Mouse (Mus musculus) heart, embryonic 12.5 days (tissue): ENCODE measurements around the gene Samd1. TPM values are rescaled to one million over a fixed set of nuclear protein-coding genes. Genes with fewer than 3 reads are reported as not detected.

ENCODE experiments used
- ATAC-seq: fragments of 200-750 bp; cut with Nextera tagmentation; 2 replicates; pipeline ENCODE4 v1.8.0; 2017; ENCODE audit warnings: moderate TSS enrichment, moderate library complexity; ENCODE audit not compliant: insufficient number of reproducible peaks, low FRiP score
- H3K27ac ChIP-seq: fragments of 300-500 bp; sonication (generic); 2 replicates; pipeline ENCODE4 v1.5.1; 2016; ENCODE audit warnings: mild to moderate bottlenecking, moderate library complexity; ENCODE audit not compliant: poor library complexity, severe bottlenecking
- H3K27me3 ChIP-seq: fragments of 300-500 bp; sonication (generic); replicated peaks from 2 replicates; pipeline ENCODE4 v1.6.1; 2016; ENCODE audit warnings: mild to moderate bottlenecking, moderate library complexity
- H3K36me3 ChIP-seq: fragments of 300-500 bp; sonication (generic); 2 replicates; pipeline ENCODE4 v1.6.1; 2016; ENCODE audit warnings: mild to moderate bottlenecking, moderate library complexity
- H3K4me1 ChIP-seq: fragments of 300-500 bp; sonication (generic); replicated peaks from 2 replicates; pipeline ENCODE4 v1.6.1; 2016; ENCODE audit warnings: mild to moderate bottlenecking
- H3K4me2 ChIP-seq: fragments of 300-500 bp; sonication (generic); 2 replicates; pipeline ENCODE4 v1.6.1; 2016; ENCODE audit warnings: mild to moderate bottlenecking, moderate library complexity
- H3K4me3 ChIP-seq: fragments of 300-500 bp; sonication (generic); 2 replicates; pipeline ENCODE4 v1.5.1; 2016; ENCODE audit warnings: mild to moderate bottlenecking
- H3K9ac ChIP-seq: fragments of 300-500 bp; sonication (generic); 2 replicates; pipeline ENCODE4 v1.6.1; 2016; ENCODE audit warnings: mild to moderate bottlenecking, moderate library complexity
- H3K9me3 ChIP-seq: fragments of 300-500 bp; sonication (generic); replicated peaks from 2 replicates; pipeline ENCODE4 v1.6.1; 2016; ENCODE audit warnings: mild to moderate bottlenecking, moderate library complexity
- whole genome bisulfite sequencing: fragments of 180-500 bp; shearing (Covaris S2); methylation state at CpG from one replicate; pipeline ENCODE4 v1.1.7; 2016; 5-methylcytosine and 5-hydroxymethylcytosine counted together
- polyA plus RNA-seq: library from polyadenylated mRNA; unstranded; fragments of >200 nt; fragmentation: Nextera tagmentation; extraction: Ambion mirVana; gene quantifications from 2 replicates; pipeline ENCODE4 v1.2.1, GENCODE M21; 2016

Samd1 gene
- polyA plus RNA-seq, 1 experiment from 2014 or later, result 4.5 TPM

GRCm38 (mm10) chr8:84015833-84016232, 18.4 kb downstream of the Samd1 start:
- ATAC-seq, result no peak
- H3K9me3 ChIP-seq, result 0 out of 2 replicates have a peak, but pooled peaks cover 4% of the 10 kb centered on the region
- no peaks in the 10 kb centered on the region for H3K36me3 ChIP-seq
- peaks cover 50% of the 10 kb centered on the region for H3K27me3 ChIP-seq
- H3K4me2 ChIP-seq, result no peak overlapping the region
- no peak overlapping the region for H3K9ac ChIP-seq
- H3K27ac ChIP-seq, result no peak overlapping the region
- H3K4me3 ChIP-seq, result no peak overlapping the region
- WGBS, result 90% methylated on average over 5 of the region's 5 CpGs
- H3K4me1 ChIP-seq, result peaks cover 17% of the 10 kb centered on the region

GRCm38 (mm10) chr8:84019738-84020137, 22.3 kb downstream of the Samd1 start:
- Histone ChIP-seq H3K4me3 (no peak overlapping the region), H3K4me1 (peaks cover 33% of the 10 kb centered on the region), H3K36me3 (no peaks in the 10 kb centered on the region), H3K4me2 (no peak overlapping the region), H3K9me3 (0 out of 2 replicates have a peak, but pooled peaks cover 4% of the 10 kb centered on the region), H3K9ac (no peak overlapping the region), H3K27me3 (peaks cover 31% of the 10 kb centered on the region), H3K27ac (no peak overlapping the region)
- no peak for ATAC-seq
- 76% methylated on average over 9 of the region's 9 CpGs for WGBS

GRCm38 (mm10) chr8:84021096-84021495, 23.6 kb downstream of the Samd1 start, which contains the start of gene Palm3:
TSS of gene Palm3 (plus strand) at chr8:84021471.
- 6% methylated on average over 18 of the region's 18 CpGs for WGBS
- Histone ChIP-seq H3K27ac (no peak within 1 kb of the TSS), H3K4me3 (no peak within 1 kb of the TSS), H3K36me3 (no peaks in the 10 kb centered on the region), H3K4me2 (peak within 1 kb of the TSS; percentile 6), H3K27me3 (peaks cover 44% of the 10 kb centered on the region), H3K9ac (no peak within 1 kb of the TSS), H3K9me3 (no peaks in the 10 kb centered on the region), H3K4me1 (peaks cover 37% of the 10 kb centered on the region)
- ATAC-seq, result peak; percentile 2; the same call in 1 of the 2 replicates

GRCm38 (mm10) chr8:84021569-84021968, 24.1 kb downstream of the Samd1 start:
- peaks cover 48% of the 10 kb centered on the region for H3K27me3 ChIP-seq
- no peak overlapping the region for H3K27ac ChIP-seq
- no peak overlapping the region for H3K9ac ChIP-seq
- H3K9me3 ChIP-seq, result no peaks in the 10 kb centered on the region
- peaks cover 41% of the 10 kb centered on the region for H3K4me1 ChIP-seq
- no peaks in the 10 kb centered on the region for H3K36me3 ChIP-seq
- H3K4me3 ChIP-seq, result no peak overlapping the region
- 45% methylated on average over 12 of the region's 12 CpGs for WGBS
- peak overlapping the region; percentile 6; the same call in 1 of the 2 replicates for H3K4me2 ChIP-seq
- no peak for ATAC-seq

GRCm38 (mm10) chr8:84023085-84023484, 25.6 kb downstream of the Samd1 start:
- H3K27me3 ChIP-seq, result peaks cover 56% of the 10 kb centered on the region
- no peak overlapping the region for H3K4me3 ChIP-seq
- H3K9me3 ChIP-seq, result no peaks in the 10 kb centered on the region
- peaks cover 41% of the 10 kb centered on the region for H3K4me1 ChIP-seq
- H3K4me2 ChIP-seq, result peak overlapping the region; percentile 35
- H3K9ac ChIP-seq, result no peak overlapping the region
- ATAC-seq, result peak; percentile 52
- 6% methylated on average over 5 of the region's 5 CpGs for WGBS
- H3K27ac ChIP-seq, result peak overlapping the region; percentile 66
- H3K36me3 ChIP-seq, result no peaks in the 10 kb centered on the region

GRCm38 (mm10) chr8:84023631-84024030, 26.2 kb downstream of the Samd1 start:
- H3K4me3 ChIP-seq, result no peak overlapping the region
- H3K27me3 ChIP-seq, result peaks cover 57% of the 10 kb centered on the region
- H3K4me2 ChIP-seq, result peak overlapping the region; percentile 35
- no peaks in the 10 kb centered on the region for H3K9me3 ChIP-seq
- no peak overlapping the region for H3K9ac ChIP-seq
- peaks cover 41% of the 10 kb centered on the region for H3K4me1 ChIP-seq
- 41% methylated on average over 1 of the region's 1 CpGs for WGBS
- peak overlapping the region; percentile 66 for H3K27ac ChIP-seq
- ATAC-seq, result no peak
- H3K36me3 ChIP-seq, result no peaks in the 10 kb centered on the region

- no peak overlapping the region for H3K4me3 ChIP-seq
- H3K4me2 ChIP-seq, result no peak overlapping the region
- H3K27me3 ChIP-seq, result peaks cover 63% of the 10 kb centered on the region
- H3K4me1 ChIP-seq, result peaks cover 41% of the 10 kb centered on the region
- H3K9me3 ChIP-seq, result no peaks in the 10 kb centered on the region
- 14% methylated on average over 10 of the region's 10 CpGs for WGBS
- H3K9ac ChIP-seq, result no peak overlapping the region
- no peak for ATAC-seq
- H3K36me3 ChIP-seq, result no peaks in the 10 kb centered on the region
- no peak overlapping the region for H3K27ac ChIP-seq
Measured at GRCm38 (mm10) chr8:84024171-84024570, 26.7 kb downstream of the Samd1 start.

- ATAC-seq, result peak; percentile 64
- WGBS, result under 1% methylated on average over 40 of the region's 41 CpGs
- Histone ChIP-seq H3K9ac (peak overlapping the region; percentile 45), H3K27me3 (peaks cover 57% of the 10 kb centered on the region), H3K27ac (no peak overlapping the region), H3K9me3 (no peaks in the 10 kb centered on the region), H3K4me1 (peaks cover 41% of the 10 kb centered on the region), H3K4me3 (peak overlapping the region; percentile 44), H3K36me3 (peaks cover 4% of the 10 kb centered on the region; the same call in 1 of the 2 replicates), H3K4me2 (peak overlapping the region; percentile 76)
Measured at GRCm38 (mm10) chr8:84025863-84026262, 28.4 kb downstream of the Samd1 start.

- no peak overlapping the region for H3K4me3 ChIP-seq
- ATAC-seq, result no peak
- 14% methylated on average over 10 of the region's 10 CpGs for WGBS
- peaks cover 28% of the 10 kb centered on the region for H3K4me1 ChIP-seq
- H3K9me3 ChIP-seq, result no peaks in the 10 kb centered on the region
- no peak overlapping the region for H3K27ac ChIP-seq
- peaks cover 9% of the 10 kb centered on the region; the same call in 1 of the 2 replicates for H3K36me3 ChIP-seq
- no peak overlapping the region for H3K4me2 ChIP-seq
- no peak overlapping the region for H3K9ac ChIP-seq
- peaks cover 53% of the 10 kb centered on the region for H3K27me3 ChIP-seq
Measured at GRCm38 (mm10) chr8:84027449-84027848, 30.0 kb downstream of the Samd1 start.

- no peak for ATAC-seq
- WGBS, result 78% methylated on average over 5 of the region's 5 CpGs
- Histone ChIP-seq H3K9me3 (no peaks in the 10 kb centered on the region), H3K9ac (no peak overlapping the region), H3K27me3 (peaks cover 51% of the 10 kb centered on the region), H3K4me3 (no peak overlapping the region), H3K4me2 (no peak overlapping the region), H3K4me1 (peaks cover 10% of the 10 kb centered on the region), H3K36me3 (peaks cover 9% of the 10 kb centered on the region; the same call in 1 of the 2 replicates), H3K27ac (no peak overlapping the region)
Measured at GRCm38 (mm10) chr8:84029272-84029671, 31.8 kb downstream of the Samd1 start.

GRCm38 (mm10) chr8:84032777-84033176, 35.3 kb downstream of the Samd1 start:
- no peak overlapping the region for H3K27ac ChIP-seq
- H3K9me3 ChIP-seq, result no peaks in the 10 kb centered on the region
- peaks cover 9% of the 10 kb centered on the region; the same call in 1 of the 2 replicates for H3K36me3 ChIP-seq
- H3K4me1 ChIP-seq, result no peaks in the 10 kb centered on the region
- H3K4me3 ChIP-seq, result no peak overlapping the region
- ATAC-seq, result no peak
- WGBS, result 78% methylated on average over 4 of the region's 4 CpGs
- no peak overlapping the region for H3K4me2 ChIP-seq
- no peak overlapping the region for H3K9ac ChIP-seq
- H3K27me3 ChIP-seq, result peaks cover 30% of the 10 kb centered on the region

- Histone ChIP-seq H3K27me3 (peaks cover 30% of the 10 kb centered on the region), H3K9ac (no peak overlapping the region), H3K4me3 (no peak overlapping the region), H3K4me2 (no peak overlapping the region), H3K36me3 (no peaks in the 10 kb centered on the region), H3K27ac (no peak overlapping the region), H3K4me1 (peaks cover 10% of the 10 kb centered on the region), H3K9me3 (no peaks in the 10 kb centered on the region)
- WGBS, result 70% methylated on average over 5 of the region's 5 CpGs
- ATAC-seq, result no peak
Measured at GRCm38 (mm10) chr8:84038015-84038414, 40.5 kb downstream of the Samd1 start.
